Mouse (Mus musculus): Measurements from ENCODE around the gene Smim15. TPM values are rescaled to one million over a fixed set of nuclear protein-coding genes. Genes with fewer than 3 reads are reported as not detected.
A peak's percentile ranks its signal among the peaks of the same experiment; 100 is the strongest.

Smim15 gene
- polyA plus RNA-seq, 1 experiment from 2014 or later = 51.3 TPM

DNA sequence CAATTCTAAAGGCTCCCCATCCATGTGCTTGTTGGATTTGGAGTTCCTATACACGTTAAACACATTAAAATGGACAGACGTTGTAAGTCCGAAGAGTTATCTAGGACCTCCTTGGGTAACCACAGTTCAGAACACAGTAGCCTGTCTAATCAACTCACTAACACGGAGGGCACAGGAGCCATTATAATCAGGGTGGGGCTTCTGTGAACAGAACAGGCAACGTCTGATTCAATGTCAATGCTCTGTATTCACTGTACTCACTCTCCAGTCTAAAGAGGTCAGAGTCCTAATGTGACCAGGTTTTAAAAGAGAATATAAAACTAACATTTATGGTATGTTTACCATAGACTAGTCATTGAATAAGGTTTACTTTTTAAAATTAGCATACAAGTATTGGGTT lies 50.4 kb downstream of the Smim15 start:
- H3K4me1 ChIP-seq (replicated peaks) = peaks cover 5% of the 10 kb centered on the region
- H3K9me3 ChIP-seq = no peaks in the 10 kb centered on the region
- H3K27ac ChIP-seq = no peak overlapping the region
- no peak overlapping the region for H3K9ac ChIP-seq (replicated peaks)
- no peak for ATAC-seq (ENCODE audit: insufficient number of reproducible peaks, insufficient read depth, low FRiP score, low TSS enrichment, low read depth)
- 90% methylated on average over 5 of the region's 5 CpGs for WGBS
- H3K4me2 ChIP-seq = no peak overlapping the region
- H3K27me3 ChIP-seq = no peaks in the 10 kb centered on the region
- 0 out of 2 replicates have a peak, but pooled peaks cover 3% of the 10 kb centered on the region for H3K36me3 ChIP-seq
- no peak overlapping the region for H3K4me3 ChIP-seq (replicated peaks)

DNA sequence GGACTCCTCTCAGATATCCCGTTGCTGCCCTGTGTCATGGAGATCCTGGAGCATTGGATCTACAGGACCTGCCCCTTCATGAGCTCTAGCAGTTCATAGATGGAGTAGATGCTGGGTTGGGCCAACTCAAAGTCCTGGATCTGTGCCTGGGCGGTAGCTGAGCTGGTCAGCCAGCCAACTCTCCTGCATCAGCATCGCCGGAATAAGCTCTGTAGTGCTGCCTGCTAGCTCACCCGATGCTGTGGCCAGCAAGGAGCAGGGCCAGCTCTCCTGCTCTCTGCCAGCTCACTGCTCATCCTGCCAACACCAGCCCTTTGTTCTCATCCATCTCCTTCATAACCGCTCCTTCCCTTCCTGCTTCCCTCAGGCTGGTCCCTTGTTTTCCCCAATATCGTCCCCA lies 51.4 kb downstream of the Smim15 start:
- no peaks in the 10 kb centered on the region for H3K27me3 ChIP-seq
- H3K4me2 ChIP-seq = no peak overlapping the region
- H3K4me1 ChIP-seq (replicated peaks) = peaks cover 5% of the 10 kb centered on the region
- H3K9ac ChIP-seq (replicated peaks) = no peak overlapping the region
- no peaks in the 10 kb centered on the region for H3K36me3 ChIP-seq
- H3K9me3 ChIP-seq = no peaks in the 10 kb centered on the region
- no peak for ATAC-seq (ENCODE audit: insufficient number of reproducible peaks, insufficient read depth, low FRiP score, low TSS enrichment, low read depth)
- no peak overlapping the region for H3K27ac ChIP-seq
- no peak overlapping the region for H3K4me3 ChIP-seq (replicated peaks)
- 89% methylated on average over 7 of the region's 7 CpGs for WGBS

DNA sequence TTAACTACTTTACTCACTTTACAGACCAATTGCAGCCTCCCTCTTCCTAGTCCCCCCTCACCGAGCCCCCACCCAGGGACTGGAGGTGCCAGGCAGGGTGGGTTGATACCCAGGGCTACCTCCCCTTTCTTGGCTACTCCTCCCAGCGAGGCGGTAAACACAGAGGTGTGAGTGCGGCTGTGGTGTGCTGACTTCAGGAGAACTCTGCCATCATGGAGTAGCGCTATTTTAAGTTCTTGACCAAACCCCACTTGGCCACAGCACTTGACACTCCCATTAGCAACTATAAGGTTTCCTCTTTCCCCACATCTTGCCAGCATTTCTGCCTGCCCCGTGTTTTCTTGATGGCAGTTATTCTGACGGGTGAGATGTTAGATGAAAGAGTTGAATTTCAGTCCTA lies 52.2 kb downstream of the Smim15 start:
- Histone ChIP-seq H3K27ac (no peak overlapping the region), H3K27me3 (no peaks in the 10 kb centered on the region), H3K9ac (replicated peaks) (no peak overlapping the region), H3K4me3 (replicated peaks) (no peak overlapping the region), H3K4me2 (no peak overlapping the region), H3K4me1 (replicated peaks) (peaks cover 5% of the 10 kb centered on the region), H3K9me3 (no peaks in the 10 kb centered on the region), H3K36me3 (no peaks in the 10 kb centered on the region)
- 60% methylated on average over 7 of the region's 7 CpGs for WGBS
- peak; percentile 37; the same call in 1 of the 2 replicates for ATAC-seq (ENCODE audit: insufficient number of reproducible peaks, insufficient read depth, low FRiP score, low TSS enrichment, low read depth)

Other genes starting within 250 kb of the Smim15 start
- 94.2 and 98.5 TPM in 2 replicates for gene Ndufaf2, start 114.2 kb downstream of the Smim15 start, polyA plus RNA-seq (2016; fragmentation: Nextera tagmentation; extraction: Ambion mirVana)
- 22.5 and 22.8 TPM in 2 replicates for gene Ercc8, start 114.3 kb downstream of the Smim15 start, polyA plus RNA-seq (2016; fragmentation: Nextera tagmentation; extraction: Ambion mirVana)
- gene Elovl7, start 170.0 kb downstream of the Smim15 start, polyA plus RNA-seq (2016; fragmentation: Nextera tagmentation; extraction: Ambion mirVana) = 0.98 and 1.3 TPM in 2 replicates